Mouse (Mus musculus) lung, postnatal 0 days (tissue): ENCODE results near the gene Slain1. TPM values are rescaled to one million over a fixed set of nuclear protein-coding genes. Genes with fewer than 3 reads are reported as not detected.
A peak's percentile ranks its signal among the peaks of the same experiment; 100 is the strongest.

Source experiments
- ATAC-seq: fragments of 200-750 bp; cut with Nextera tagmentation; 2 replicates; pipeline ENCODE4 v1.8.0; 2017; ENCODE audit warnings: moderate library complexity
- DNase-seq: peaks from one replicate; pipeline ENCODE4 v3.0.0-alpha.2; 2016; ENCODE audit warnings: low spot score
- H3K27ac ChIP-seq: fragments of 300-500 bp; sonication (generic); 2 replicates; pipeline ENCODE4 v1.5.1; 2014; ENCODE audit warnings: antibody characterized with exemption, mild to moderate bottlenecking, low read length, mixed read lengths
- H3K27me3 ChIP-seq: fragments of 300-500 bp; sonication (generic); replicated peaks from 2 replicates; pipeline ENCODE4 v1.6.1; 2014; ENCODE audit warnings: low read length, mixed read lengths; ENCODE audit not compliant: insufficient read depth
- H3K36me3 ChIP-seq: fragments of 300-500 bp; sonication (generic); 2 replicates; pipeline ENCODE4 v1.6.1; 2014; ENCODE audit warnings: low read length, mixed read lengths; ENCODE audit not compliant: insufficient read depth
- H3K4me1 ChIP-seq: fragments of 300-500 bp; sonication (generic); 2 replicates; pipeline ENCODE4 v1.6.1; 2014; ENCODE audit warnings: antibody characterized with exemption, low read depth, low read length, mixed read lengths; ENCODE audit not compliant: insufficient read depth
- H3K4me2 ChIP-seq: fragments of 300-500 bp; sonication (generic); replicated peaks from 2 replicates; pipeline ENCODE4 v1.6.1; 2014; ENCODE audit warnings: low read depth, mild to moderate bottlenecking, low read length, moderate library complexity, mixed read lengths
- H3K4me3 ChIP-seq: fragments of 300-500 bp; sonication (generic); 2 replicates; pipeline ENCODE4 v1.5.1; 2014; ENCODE audit warnings: low read depth, low read length
- H3K9ac ChIP-seq: fragments of 300-500 bp; sonication (generic); replicated peaks from 2 replicates; pipeline ENCODE4 v1.6.1; 2014; ENCODE audit warnings: low read depth, mild to moderate bottlenecking
- H3K9me3 ChIP-seq: fragments of 300-500 bp; sonication (generic); 2 replicates; pipeline ENCODE4 v1.6.1; 2016; ENCODE audit warnings: low read length, mixed read lengths
- CTCF ChIP-seq: IDR thresholded peaks from 2 replicates; pipeline ENCODE4 v1.5.1; 2016; ENCODE audit warnings: antibody characterized with exemption, mild to moderate bottlenecking
- EP300 ChIP-seq: IDR thresholded peaks from 2 replicates; pipeline ENCODE4 v1.6.1; 2016; ENCODE audit warnings: antibody characterized with exemption, mild to moderate bottlenecking, control low read depth
- WGBS: fragments of 180-500 bp; shearing (Covaris S2); extraction: QIAGEN DNeasy Blood & Tissue Kit; methylation state at CpG from one replicate; pipeline ENCODE4 v1.1.7; 2014; 5-methylcytosine and 5-hydroxymethylcytosine counted together
- polyA plus RNA-seq: library from polyadenylated mRNA; unstranded; fragments of >200 nt; fragmentation: Nextera tagmentation; extraction: Ambion mirVana; gene quantifications from 2 replicates; pipeline ENCODE4 v1.2.1, GENCODE M21; 2015

Slain1 gene
- polyA plus RNA-seq, 1 experiment from 2014 or later: 1.4 TPM

GRCm38 (mm10) chr14:103679395-103680217 lies 29.6 kb downstream of the Slain1 start:
- no peak overlapping the region for H3K9ac ChIP-seq
- H3K4me2 ChIP-seq: peak overlapping the region; percentile 48
- ATAC-seq (peak; percentile 46; the same call in 1 of the 2 replicates), DNase-seq (peak; percentile 17)
- H3K4me3 ChIP-seq: peak overlapping the region; percentile 19; the same call in 1 of the 2 replicates
- no peaks in the 10 kb centered on the region for H3K27me3 ChIP-seq
- H3K9me3 ChIP-seq: no peaks in the 10 kb centered on the region
- no peak for TF ChIP-seq CTCF
- no peak for TF ChIP-seq EP300
- H3K27ac ChIP-seq: no peak overlapping the region
- H3K4me1 ChIP-seq: no peaks in the 10 kb centered on the region
- WGBS: 26% methylated on average over 18 of the region's 18 CpGs
- H3K36me3 ChIP-seq: no peaks in the 10 kb centered on the region

DNA sequence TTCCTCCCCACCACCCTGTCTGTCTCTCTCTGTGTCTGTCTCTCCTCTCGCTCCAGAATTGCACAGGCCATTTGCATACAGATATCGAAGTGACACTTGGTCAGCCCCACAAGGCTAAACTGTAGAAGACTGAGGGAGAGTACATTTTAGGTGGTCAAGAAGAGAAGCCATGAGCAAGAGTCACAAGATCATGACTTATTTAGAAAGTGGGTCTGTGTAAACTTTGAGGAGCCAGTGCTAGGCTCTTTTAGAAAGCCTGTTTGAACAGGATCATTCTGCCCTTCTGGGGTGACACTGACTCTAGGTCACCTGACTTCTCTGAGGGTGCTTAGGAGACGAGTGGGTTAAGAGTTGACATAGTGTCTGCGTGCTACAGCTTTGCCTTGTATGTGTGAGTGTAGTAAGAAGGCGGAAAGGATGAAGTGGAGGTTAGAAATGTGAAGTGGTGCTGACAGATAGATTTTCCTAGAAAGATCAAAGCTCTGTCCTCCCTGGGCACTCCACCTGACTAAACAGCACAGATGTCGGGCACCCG lies 30.3 kb downstream of the Slain1 start:
- Histone ChIP-seq H3K27me3 (no peaks in the 10 kb centered on the region), H3K4me1 (no peaks in the 10 kb centered on the region), H3K27ac (no peak overlapping the region), H3K9ac (no peak overlapping the region), H3K4me3 (peak overlapping the region; percentile 19; the same call in 1 of the 2 replicates), H3K9me3 (no peaks in the 10 kb centered on the region), H3K36me3 (no peaks in the 10 kb centered on the region), H3K4me2 (peak overlapping the region; percentile 48)
- 15% methylated on average over 7 of the region's 7 CpGs for WGBS
- peak; percentile 39 for DNase-seq
- TF ChIP-seq CTCF: no peak
- TF ChIP-seq EP300: peak; percentile 42; the same call in 1 of the 2 replicates
- peak; percentile 88 for ATAC-seq

DNA sequence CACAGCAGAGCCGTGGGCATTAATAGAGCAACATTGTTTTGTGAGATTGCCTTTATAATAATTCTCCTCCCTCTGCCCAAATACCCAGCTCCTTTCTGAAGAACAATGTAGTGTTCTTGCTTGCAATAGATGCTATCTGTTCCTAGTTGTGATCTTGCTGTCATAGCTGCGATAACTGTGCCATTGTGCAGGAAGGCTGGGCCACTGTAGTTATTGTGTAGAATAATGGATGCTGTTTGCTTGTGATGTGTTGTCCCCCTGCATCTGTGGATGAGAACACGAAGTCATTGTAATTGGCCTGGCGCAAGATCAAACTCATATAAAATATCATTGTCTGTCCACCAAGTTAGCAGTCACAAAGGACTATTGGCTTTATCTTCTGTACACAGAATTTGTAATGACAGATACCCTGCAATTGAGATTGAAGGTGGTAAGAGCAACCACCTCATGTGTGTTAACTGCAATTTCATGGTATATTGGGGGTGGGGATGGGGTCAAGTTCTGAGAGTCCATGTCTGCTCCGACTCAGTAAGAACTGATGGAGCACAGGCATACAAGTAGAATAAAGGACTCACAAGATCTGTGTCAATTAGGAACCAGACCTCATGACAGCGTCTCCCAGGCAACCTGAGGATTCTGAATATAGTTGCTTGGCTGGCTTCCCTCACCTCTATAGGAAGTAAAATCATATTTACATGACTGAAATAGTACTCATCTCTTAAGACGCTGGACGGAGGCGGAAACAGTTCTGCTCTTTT lies 32.8 kb downstream of the Slain1 start:
- ATAC-seq (no peak), DNase-seq (no peak)
- TF ChIP-seq CTCF (no peak), EP300 (no peak)
- no peaks in the 10 kb centered on the region for H3K27me3 ChIP-seq
- H3K9me3 ChIP-seq: no peaks in the 10 kb centered on the region
- H3K9ac ChIP-seq: no peak overlapping the region
- no peaks in the 10 kb centered on the region for H3K36me3 ChIP-seq
- H3K27ac ChIP-seq: no peak overlapping the region
- H3K4me1 ChIP-seq: no peaks in the 10 kb centered on the region
- 63% methylated on average over 9 of the region's 9 CpGs for WGBS
- no peak overlapping the region for H3K4me2 ChIP-seq
- no peak overlapping the region for H3K4me3 ChIP-seq

GRCm38 (mm10) chr14:103686994-103687393 lies 37.0 kb downstream of the Slain1 start:
- no peak for DNase-seq
- no peak for ATAC-seq
- H3K9me3 ChIP-seq: no peaks in the 10 kb centered on the region
- H3K36me3 ChIP-seq: no peaks in the 10 kb centered on the region
- no peaks in the 10 kb centered on the region for H3K27me3 ChIP-seq
- H3K4me3 ChIP-seq: no peak overlapping the region
- TF ChIP-seq EP300: no peak
- no peak for TF ChIP-seq CTCF
- H3K9ac ChIP-seq: no peak overlapping the region
- H3K4me1 ChIP-seq: no peaks in the 10 kb centered on the region
- WGBS: 79% methylated on average over 2 of the region's 2 CpGs
- H3K27ac ChIP-seq: no peak overlapping the region
- H3K4me2 ChIP-seq: no peak overlapping the region

DNA sequence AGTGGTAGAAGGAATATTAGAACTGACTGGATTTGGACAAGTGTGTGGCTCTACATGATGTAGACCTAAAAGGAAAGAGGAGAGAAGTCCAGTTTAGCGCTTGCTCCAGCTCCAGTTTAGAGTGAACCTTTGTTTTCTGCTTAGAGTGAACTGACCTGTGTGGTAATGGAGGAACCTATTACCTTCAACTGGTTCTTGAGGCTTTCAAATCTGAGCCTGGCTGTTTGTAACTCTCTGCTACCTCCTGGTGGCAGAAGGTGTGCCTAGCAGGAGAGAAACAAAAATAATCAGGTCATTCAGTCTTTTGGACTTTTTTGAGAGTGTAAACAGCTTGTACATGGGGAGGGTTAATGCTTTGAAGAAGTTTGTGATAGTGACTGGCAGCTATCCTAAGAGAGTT lies 44.3 kb downstream of the Slain1 start:
- no peak overlapping the region for H3K4me2 ChIP-seq
- H3K4me3 ChIP-seq: no peak overlapping the region
- H3K36me3 ChIP-seq: no peaks in the 10 kb centered on the region
- H3K9me3 ChIP-seq: no peaks in the 10 kb centered on the region
- DNase-seq: peak; percentile 61
- H3K27me3 ChIP-seq: no peaks in the 10 kb centered on the region
- no peak for ATAC-seq
- H3K9ac ChIP-seq: no peak overlapping the region
- H3K4me1 ChIP-seq: no peaks in the 10 kb centered on the region
- no peak overlapping the region for H3K27ac ChIP-seq
- WGBS: 15% methylated on average over 1 of the region's 1 CpGs
- TF ChIP-seq CTCF (peak; percentile 91), EP300 (no peak)

DNA sequence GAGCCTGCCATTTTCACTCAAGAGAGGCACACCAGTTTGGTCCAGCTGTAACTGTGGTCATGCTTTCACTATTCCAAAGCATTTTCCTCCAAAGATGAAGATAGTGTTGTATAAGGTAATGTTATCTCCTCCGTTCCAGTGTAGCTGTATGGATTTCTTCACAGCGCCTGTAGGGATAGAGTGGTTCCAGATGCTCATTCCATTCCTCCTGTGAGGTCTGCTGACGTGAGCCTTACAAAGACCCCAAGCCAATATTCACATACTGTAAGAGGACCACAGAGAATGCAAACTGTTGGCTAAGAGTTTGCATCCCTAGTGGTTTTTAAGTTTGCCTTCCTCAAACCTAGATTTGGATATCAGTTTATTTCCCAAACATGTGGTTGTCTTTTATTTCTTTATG lies 45.6 kb downstream of the Slain1 start:
- Histone ChIP-seq H3K27ac (no peak overlapping the region), H3K4me2 (no peak overlapping the region), H3K9me3 (no peaks in the 10 kb centered on the region), H3K36me3 (no peaks in the 10 kb centered on the region), H3K4me1 (no peaks in the 10 kb centered on the region), H3K9ac (no peak overlapping the region), H3K27me3 (no peaks in the 10 kb centered on the region), H3K4me3 (no peak overlapping the region)
- WGBS: 77% methylated on average over 3 of the region's 3 CpGs
- TF ChIP-seq CTCF (no peak), EP300 (no peak)
- DNase-seq (no peak), ATAC-seq (no peak)
